Mouse (Mus musculus) thymus, adult 18-20 months (tissue): ENCODE measurements around the gene Spns1.
"Not testable (repeated sequence)": the region's sequence is repeated elsewhere in the genome, so short reads cannot be mapped to it uniquely, and the experiment has no call there.

Experiments used
- DNase-seq, 2 experiments: peaks; one replicate each; pipeline ENCODE4 v3.0.0; 2022; ENCODE audit warnings: mixed read lengths in 2 of 2

Gene Spns1

GRCm38 (mm10) chr7:126377278-126378158, at the start of gene Spns1:
Gene Spns1 (minus strand): TSS chr7:126377450.
- peak; percentile 91 to 95 for DNase-seq

GRCm38 (mm10) chr7:126424161-126424560, 46.9 kb upstream of the Spns1 start:
- no peak for DNase-seq

GRCm38 (mm10) chr7:126421756-126422155, 44.5 kb upstream of the Spns1 start:
- no peak for DNase-seq

GRCm38 (mm10) chr7:126418496-126418895, 41.2 kb upstream of the Spns1 start:
- no peak for DNase-seq

- DNase-seq = no peak
Measured at GRCm38 (mm10) chr7:126417606-126418005, 40.4 kb upstream of the Spns1 start.

GRCm38 (mm10) chr7:126417045-126417444, 39.8 kb upstream of the Spns1 start:
- no peak for DNase-seq

- peak in 1 of 2 experiments; percentile 37 for DNase-seq
Measured at GRCm38 (mm10) chr7:126416615-126417014, 39.4 kb upstream of the Spns1 start.

GRCm38 (mm10) chr7:126414725-126415124, 37.5 kb upstream of the Spns1 start, which contains the start of gene Cd19:
Gene Cd19 (minus strand): TSS chr7:126414889.
- DNase-seq = no peak

GRCm38 (mm10) chr7:126411061-126411460, 33.8 kb upstream of the Spns1 start:
- DNase-seq = no peak

GRCm38 (mm10) chr7:126408686-126409085, 31.4 kb upstream of the Spns1 start:
- DNase-seq = no peak

GRCm38 (mm10) chr7:126402518-126402917, 25.3 kb upstream of the Spns1 start:
- DNase-seq = not testable (repeated sequence)

- DNase-seq = peak; percentile 68 to 77
Measured at GRCm38 (mm10) chr7:126399548-126399947, 22.3 kb upstream of the Spns1 start.

GRCm38 (mm10) chr7:126397822-126398221, 20.6 kb upstream of the Spns1 start:
- DNase-seq = no peak

- DNase-seq = no peak
Measured at GRCm38 (mm10) chr7:126397221-126397620, 20.0 kb upstream of the Spns1 start.

GRCm38 (mm10) chr7:126396298-126397119, 19.3 kb upstream of the Spns1 start, which contains the start of gene Nfatc2ip:
Gene Nfatc2ip (minus strand): TSS chr7:126396737.
- peak; percentile 86 to 93 for DNase-seq

GRCm38 (mm10) chr7:126392086-126392884, 15.0 kb upstream of the Spns1 start:
- not testable (repeated sequence) for DNase-seq

GRCm38 (mm10) chr7:126388185-126388584, 10.9 kb upstream of the Spns1 start:
- DNase-seq = no peak

- DNase-seq = no peak
Measured at GRCm38 (mm10) chr7:126383565-126383964, 6.3 kb upstream of the Spns1 start.

- DNase-seq = no peak
Measured at GRCm38 (mm10) chr7:126376903-126377277, 360 bp downstream of the Spns1 start.

GRCm38 (mm10) chr7:126375012-126375411, 2.2 kb downstream of the Spns1 start:
- no peak for DNase-seq

- no peak for DNase-seq
Measured at GRCm38 (mm10) chr7:126374526-126374925, 2.7 kb downstream of the Spns1 start.

GRCm38 (mm10) chr7:126373007-126373406, 4.2 kb downstream of the Spns1 start:
- no peak for DNase-seq

GRCm38 (mm10) chr7:126369393-126369792, 7.9 kb downstream of the Spns1 start, which contains the start of gene Lat:
Gene Lat (minus strand): TSS chr7:126369570.
- peak; percentile 94 to 95 for DNase-seq
